Mouse (Mus musculus): ENCODE results near the gene Irs2. TPM values are rescaled to one million over a fixed set of nuclear protein-coding genes. Genes with fewer than 3 reads are reported as not detected.

Irs2 gene
- polyA plus RNA-seq, 1 experiment from 2014 or later = 6.2 TPM

- no peaks in the 10 kb centered on the region for H3K9me3 ChIP-seq (ENCODE audit: control insufficient read depth, low read length)
- no peak overlapping the region for H3K27ac ChIP-seq (ENCODE audit: low read depth, low read length)
- H3K27me3 ChIP-seq (ENCODE audit: control insufficient read depth, insufficient read depth, low read length) = no peaks in the 10 kb centered on the region
- H3K36me3 ChIP-seq (ENCODE audit: control insufficient read depth, insufficient read depth, low read length) = peaks cover 3% of the 10 kb centered on the region; the same call in 1 of the 2 replicates
- no peak overlapping the region for H3K4me2 ChIP-seq
- no peak overlapping the region for H3K4me3 ChIP-seq (ENCODE audit: low read depth, low read length)
- WGBS = 95% methylated on average over 6 of the region's 6 CpGs
- H3K9ac ChIP-seq (ENCODE audit: low read length) = no peak overlapping the region
- H3K4me1 ChIP-seq (ENCODE audit: control insufficient read depth, insufficient read depth, low read length) = peaks cover 13% of the 10 kb centered on the region
- DNase-seq (ENCODE audit: low spot score, missing footprints) (no peak), ATAC-seq (ENCODE audit: low FRiP score) (no peak)
These were observed 27.4 kb downstream of the Irs2 start for GRCm38 (mm10) chr8:10980876-10981275.

GRCm38 (mm10) chr8:10979916-10980315 is 28.3 kb downstream of the Irs2 start:
- 59% methylated on average over 7 of the region's 7 CpGs for WGBS
- H3K36me3 ChIP-seq (ENCODE audit: control insufficient read depth, insufficient read depth, low read length) = peaks cover 3% of the 10 kb centered on the region; the same call in 1 of the 2 replicates
- H3K4me2 ChIP-seq = no peak overlapping the region
- H3K9ac ChIP-seq (ENCODE audit: low read length) = no peak overlapping the region
- H3K27me3 ChIP-seq (ENCODE audit: control insufficient read depth, insufficient read depth, low read length) = no peaks in the 10 kb centered on the region
- DNase-seq (ENCODE audit: low spot score, missing footprints) (no peak), ATAC-seq (ENCODE audit: low FRiP score) (no peak; the same call in 1 of the 2 replicates)
- H3K4me1 ChIP-seq (ENCODE audit: control insufficient read depth, insufficient read depth, low read length) = peaks cover 16% of the 10 kb centered on the region
- H3K9me3 ChIP-seq (ENCODE audit: control insufficient read depth, low read length) = no peaks in the 10 kb centered on the region
- no peak overlapping the region for H3K27ac ChIP-seq (ENCODE audit: low read depth, low read length)
- H3K4me3 ChIP-seq (ENCODE audit: low read depth, low read length) = no peak overlapping the region

- DNase-seq (ENCODE audit: low spot score, missing footprints) (no peak), ATAC-seq (ENCODE audit: low FRiP score) (peak; percentile 43; the same call in 1 of the 2 replicates)
- no peak overlapping the region for H3K9ac ChIP-seq (ENCODE audit: low read length)
- peaks cover 22% of the 10 kb centered on the region for H3K4me1 ChIP-seq (ENCODE audit: control insufficient read depth, insufficient read depth, low read length)
- WGBS = 50% methylated on average over 11 of the region's 11 CpGs
- no peak overlapping the region for H3K4me3 ChIP-seq (ENCODE audit: low read depth, low read length)
- no peaks in the 10 kb centered on the region for H3K27me3 ChIP-seq (ENCODE audit: control insufficient read depth, insufficient read depth, low read length)
- H3K4me2 ChIP-seq = no peak overlapping the region
- H3K36me3 ChIP-seq (ENCODE audit: control insufficient read depth, insufficient read depth, low read length) = peaks cover 3% of the 10 kb centered on the region; the same call in 1 of the 2 replicates
- H3K27ac ChIP-seq (ENCODE audit: low read depth, low read length) = no peak overlapping the region
- H3K9me3 ChIP-seq (ENCODE audit: control insufficient read depth, low read length) = no peaks in the 10 kb centered on the region
These were observed 29.0 kb downstream of the Irs2 start for GRCm38 (mm10) chr8:10979196-10979794.

- Histone ChIP-seq H3K4me2 (no peak overlapping the region), H3K4me3 (ENCODE audit: low read depth, low read length) (no peak overlapping the region), H3K9me3 (ENCODE audit: control insufficient read depth, low read length) (no peaks in the 10 kb centered on the region), H3K36me3 (ENCODE audit: control insufficient read depth, insufficient read depth, low read length) (peaks cover 3% of the 10 kb centered on the region; the same call in 1 of the 2 replicates), H3K27me3 (ENCODE audit: control insufficient read depth, insufficient read depth, low read length) (no peaks in the 10 kb centered on the region), H3K9ac (ENCODE audit: low read length) (no peak overlapping the region), H3K27ac (ENCODE audit: low read depth, low read length) (no peak overlapping the region), H3K4me1 (ENCODE audit: control insufficient read depth, insufficient read depth, low read length) (peaks cover 26% of the 10 kb centered on the region)
- 80% methylated on average over 21 of the region's 21 CpGs for WGBS
- ATAC-seq (ENCODE audit: low FRiP score) = no peak
- DNase-seq (ENCODE audit: low spot score, missing footprints) = no peak
These were observed 29.9 kb downstream of the Irs2 start for GRCm38 (mm10) chr8:10978377-10978776.

- no peak overlapping the region for H3K27ac ChIP-seq (ENCODE audit: low read depth, low read length)
- ATAC-seq (ENCODE audit: low FRiP score) (no peak), DNase-seq (ENCODE audit: low spot score, missing footprints) (no peak)
- H3K27me3 ChIP-seq (ENCODE audit: control insufficient read depth, insufficient read depth, low read length) = no peaks in the 10 kb centered on the region
- 64% methylated on average over 7 of the region's 7 CpGs for WGBS
- peaks cover 31% of the 10 kb centered on the region for H3K4me1 ChIP-seq (ENCODE audit: control insufficient read depth, insufficient read depth, low read length)
- no peaks in the 10 kb centered on the region for H3K9me3 ChIP-seq (ENCODE audit: control insufficient read depth, low read length)
- H3K4me3 ChIP-seq (ENCODE audit: low read depth, low read length) = no peak overlapping the region
- no peak overlapping the region for H3K4me2 ChIP-seq
- H3K9ac ChIP-seq (ENCODE audit: low read length) = no peak overlapping the region
- peaks cover under 1% of the 10 kb centered on the region; the same call in 1 of the 2 replicates for H3K36me3 ChIP-seq (ENCODE audit: control insufficient read depth, insufficient read depth, low read length)
These were observed 30.4 kb downstream of the Irs2 start for GRCm38 (mm10) chr8:10977742-10978376.

GRCm38 (mm10) chr8:10974659-10975058 is 33.6 kb downstream of the Irs2 start:
- no peak overlapping the region for H3K9ac ChIP-seq (ENCODE audit: low read length)

GRCm38 (mm10) chr8:10974126-10974525 is 34.1 kb downstream of the Irs2 start:
- Histone ChIP-seq H3K9me3 (ENCODE audit: control insufficient read depth, low read length) (no peaks in the 10 kb centered on the region), H3K36me3 (ENCODE audit: control insufficient read depth, insufficient read depth, low read length) (no peaks in the 10 kb centered on the region), H3K27ac (ENCODE audit: low read depth, low read length) (no peak overlapping the region), H3K4me2 (no peak overlapping the region), H3K9ac (ENCODE audit: low read length) (no peak overlapping the region), H3K4me3 (ENCODE audit: low read depth, low read length) (no peak overlapping the region), H3K4me1 (ENCODE audit: control insufficient read depth, insufficient read depth, low read length) (peaks cover 32% of the 10 kb centered on the region), H3K27me3 (ENCODE audit: control insufficient read depth, insufficient read depth, low read length) (no peaks in the 10 kb centered on the region; the same call in 1 of the 2 replicates)
- DNase-seq (ENCODE audit: low spot score, missing footprints) (no peak), ATAC-seq (ENCODE audit: low FRiP score) (no peak)
- 57% methylated on average over 4 of the region's 4 CpGs for WGBS

More at GRCm38 (mm10) chr8:10974659-10975058, 33.6 kb downstream of the Irs2 start:
- Histone ChIP-seq H3K36me3 (ENCODE audit: control insufficient read depth, insufficient read depth, low read length) (no peaks in the 10 kb centered on the region), H3K4me3 (ENCODE audit: low read depth, low read length) (no peak overlapping the region), H3K27me3 (ENCODE audit: control insufficient read depth, insufficient read depth, low read length) (no peaks in the 10 kb centered on the region; the same call in 1 of the 2 replicates), H3K4me1 (ENCODE audit: control insufficient read depth, insufficient read depth, low read length) (peaks cover 37% of the 10 kb centered on the region), H3K27ac (ENCODE audit: low read depth, low read length) (no peak overlapping the region), H3K4me2 (no peak overlapping the region), H3K9me3 (ENCODE audit: control insufficient read depth, low read length) (no peaks in the 10 kb centered on the region)
- WGBS = 10% methylated on average over 2 of the region's 2 CpGs
- ATAC-seq (ENCODE audit: low FRiP score) (0 out of 2 replicates have a peak, but pooled peaks have one; percentile 25), DNase-seq (ENCODE audit: low spot score, missing footprints) (no peak)

GRCm38 (mm10) chr8:10972851-10973452 is 35.3 kb downstream of the Irs2 start:
- no peak overlapping the region for H3K9ac ChIP-seq (ENCODE audit: low read length)
- 9% methylated on average over 9 of the region's 9 CpGs for whole genome bisulfite sequencing

GRCm38 (mm10) chr8:10971984-10972383 is 36.3 kb downstream of the Irs2 start:
- peaks cover 26% of the 10 kb centered on the region for H3K4me1 ChIP-seq (ENCODE audit: control insufficient read depth, insufficient read depth, low read length)

More at GRCm38 (mm10) chr8:10972851-10973452, 35.3 kb downstream of the Irs2 start:
- Histone ChIP-seq H3K4me1 (ENCODE audit: control insufficient read depth, insufficient read depth, low read length) (peaks cover 30% of the 10 kb centered on the region), H3K4me3 (ENCODE audit: low read depth, low read length) (no peak overlapping the region), H3K9me3 (ENCODE audit: control insufficient read depth, low read length) (no peaks in the 10 kb centered on the region), H3K27ac (ENCODE audit: low read depth, low read length) (no peak overlapping the region), H3K4me2 (no peak overlapping the region), H3K36me3 (ENCODE audit: control insufficient read depth, insufficient read depth, low read length) (no peaks in the 10 kb centered on the region), H3K27me3 (ENCODE audit: control insufficient read depth, insufficient read depth, low read length) (no peaks in the 10 kb centered on the region; the same call in 1 of the 2 replicates)
- DNase-seq (ENCODE audit: low spot score, missing footprints) (no peak), ATAC-seq (ENCODE audit: low FRiP score) (peak; percentile 41; the same call in 1 of the 2 replicates)

More at GRCm38 (mm10) chr8:10971984-10972383, 36.3 kb downstream of the Irs2 start:
- no peak for DNase-seq (ENCODE audit: low spot score, missing footprints)
- no peak for ATAC-seq (ENCODE audit: low FRiP score)
- Histone ChIP-seq H3K9ac (ENCODE audit: low read length) (no peak overlapping the region), H3K4me3 (ENCODE audit: low read depth, low read length) (no peak overlapping the region), H3K27ac (ENCODE audit: low read depth, low read length) (no peak overlapping the region), H3K4me2 (no peak overlapping the region; the same call in 1 of the 2 replicates), H3K36me3 (ENCODE audit: control insufficient read depth, insufficient read depth, low read length) (no peaks in the 10 kb centered on the region), H3K9me3 (ENCODE audit: control insufficient read depth, low read length) (no peaks in the 10 kb centered on the region), H3K27me3 (ENCODE audit: control insufficient read depth, insufficient read depth, low read length) (no peaks in the 10 kb centered on the region; the same call in 1 of the 2 replicates)
- WGBS = 37% methylated on average over 3 of the region's 3 CpGs

Measured in midbrain, embryonic 11.5 days (tissue).